Mouse (Mus musculus): ENCODE results near the gene Neurod2. TPM values are rescaled to one million over a fixed set of nuclear protein-coding genes. Genes with fewer than 3 reads are reported as not detected.

The Neurod2 gene
- not detected for total RNA-seq (2023)

DNA sequence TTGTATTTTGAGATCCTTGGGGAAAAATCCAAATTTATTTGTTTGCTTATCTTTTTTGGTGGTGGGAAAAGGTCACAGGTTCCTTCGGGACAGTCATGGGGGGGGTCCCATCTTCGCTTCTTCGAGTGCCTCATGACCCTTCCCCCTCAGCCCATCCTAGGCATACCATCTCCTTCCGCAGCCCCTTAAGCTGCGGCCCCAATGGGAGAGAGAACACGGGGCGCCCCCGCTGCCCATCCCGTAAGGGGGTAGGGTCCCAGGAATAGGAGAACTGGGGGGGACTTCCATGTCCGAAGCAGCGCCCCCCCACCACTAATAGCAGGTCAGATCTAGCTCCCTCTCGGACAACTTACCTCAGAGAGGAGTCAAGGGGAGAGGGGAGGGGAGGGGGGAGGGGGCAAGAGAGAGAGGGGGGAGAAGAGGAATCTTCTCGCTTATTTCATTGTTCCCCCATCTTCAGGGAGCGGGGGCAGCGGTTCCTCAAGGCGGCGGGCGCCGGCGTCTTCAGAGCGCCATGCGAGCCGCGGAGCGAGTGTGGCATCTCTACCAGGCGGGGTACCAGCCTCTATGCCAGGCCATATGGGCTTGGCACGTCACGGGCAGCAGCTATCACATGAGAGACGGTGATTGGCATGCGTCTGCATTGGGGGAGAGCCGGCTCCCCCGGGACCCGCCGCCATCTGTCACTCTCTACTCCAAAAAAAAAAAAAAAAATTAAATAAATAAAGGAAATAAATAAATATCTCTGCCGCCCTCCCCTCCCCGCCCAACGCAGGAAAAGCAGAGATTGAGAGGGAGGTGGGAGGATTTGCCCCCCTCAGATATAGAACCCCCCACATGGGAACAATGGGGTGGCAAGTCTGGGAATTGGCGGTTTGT is at the start of gene Neurod2:
Gene Neurod2, minus strand, starts transcription at position 568 of the 879 bp plus-strand sequence.

GRCm38 (mm10) chr11:98358161-98359083 is 29.0 kb upstream of the Neurod2 start, which contains the start of gene Stard3:
Stard3 (plus strand) TSS chr11:98358368.

DNA sequence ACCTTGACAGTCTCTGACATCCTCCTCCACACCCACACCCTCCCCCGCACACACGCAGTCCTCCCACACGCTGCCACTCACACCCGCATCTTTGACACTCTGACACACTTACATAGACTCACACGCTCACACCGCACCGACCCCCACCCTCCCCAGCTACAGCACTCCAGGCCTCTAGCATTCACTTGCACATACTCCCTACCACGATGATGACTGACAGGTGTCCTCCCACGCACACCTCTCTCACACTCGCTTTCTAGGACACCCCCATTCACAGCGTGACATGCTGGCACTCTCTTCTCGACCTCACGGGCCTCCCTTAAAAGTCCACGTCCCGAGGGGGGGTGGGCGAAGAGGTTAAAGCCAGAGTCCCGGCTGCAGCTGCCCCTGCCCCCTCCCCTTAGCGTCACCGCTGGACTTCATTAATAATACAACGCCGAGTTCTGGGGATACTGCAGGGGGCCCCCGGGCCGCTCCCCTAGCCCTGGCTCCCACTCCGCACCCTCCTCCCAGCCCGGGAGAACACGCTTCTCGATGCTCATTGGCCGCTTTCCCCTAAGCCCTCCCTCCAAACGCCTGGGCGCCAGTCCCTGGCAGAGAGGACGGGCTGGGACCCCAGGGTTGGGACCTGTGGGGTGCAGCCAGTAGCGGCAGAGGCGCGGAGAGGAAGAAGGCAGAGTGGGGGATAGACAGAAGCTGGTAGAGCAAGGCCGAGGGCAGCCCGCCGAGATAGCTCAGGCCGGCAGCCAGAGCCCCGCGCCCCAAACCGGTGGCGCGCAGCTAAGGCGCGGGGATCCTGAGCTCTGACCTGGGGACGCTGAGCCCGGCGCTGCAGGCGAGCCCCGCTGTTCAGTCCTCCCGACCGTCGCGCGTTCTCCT is 18.9 kb upstream of the Neurod2 start, which contains the start of gene Ppp1r1b:
Gene Ppp1r1b, plus strand, starts transcription at position 322 of the 879 bp plus-strand sequence.

Other genes with a start within 250 kb of the Neurod2 start
- 10 to 100 TPM; 25.3 to 28.0 TPM for gene Fbxl20, start 179.2 kb downstream of the Neurod2 start, total RNA-seq (2023)
- 10 to 100 TPM; 34.2 to 40.5 TPM for gene Med1, start 136.4 kb downstream of the Neurod2 start, total RNA-seq (2023)
- gene Cdk12, start 126.6 kb downstream of the Neurod2 start, total RNA-seq (2023): 10 to 100 TPM; 69.7 to 77.0 TPM
- not detected for gene Ppp1r1b, start 18.8 kb upstream of the Neurod2 start, total RNA-seq (2023)
- gene Stard3, start 28.7 kb upstream of the Neurod2 start, total RNA-seq (2023): 10 to 100 TPM; 50.6 to 53.9 TPM
- gene Tcap, start 54.2 kb upstream of the Neurod2 start, total RNA-seq (2023): under 1 TPM in 1 of 2 experiments, not detected in 1; 0.50 TPM
- not detected for gene Pnmt, start 56.8 kb upstream of the Neurod2 start, total RNA-seq (2023)
- gene Pgap3, start 70.8 kb upstream of the Neurod2 start, total RNA-seq (2023): 1 to 10 TPM; 2.3 to 3.6 TPM
- gene Erbb2, start 82.8 kb upstream of the Neurod2 start, total RNA-seq (2023): under 1 TPM in 1 of 2 experiments, not detected in 1; 0.13 TPM
- gene Mien1, start 109.3 kb upstream of the Neurod2 start, total RNA-seq (2023): 10 to 100 TPM; 36.4 to 39.4 TPM
- gene Grb7, start 116.7 kb upstream of the Neurod2 start, total RNA-seq (2023): not detected
- 1 to 10 TPM; 3.0 to 3.1 TPM for gene Ikzf3, start 216.4 kb upstream of the Neurod2 start, total RNA-seq (2023)
- under 1 TPM in 1 of 2 experiments, not detected in 1; 0.33 TPM for gene Zpbp2, start 221.4 kb upstream of the Neurod2 start, total RNA-seq (2023)

Measured in neutrophil, adult 83 days (primary cell).